In genomic region chr10:78352666-78353030, GRCm38 (mm10) we compare ENCODE assay signal across 7 mouse cellular contexts. TPM values are rescaled to one million over a fixed set of nuclear protein-coding genes. Genes with fewer than 3 reads are reported as not detected.
A peak's percentile ranks its signal among the peaks of the same experiment; 100 is the strongest.
DNase-seq lines count a peak whose midpoint lies in the region; ATAC-seq and TF ChIP-seq lines count a peak whose summit lies in the region.

No protein-coding gene starts in this region.

- H3K4me1 ChIP-seq in lung, embryonic 16.5 days (replicated peaks; ENCODE audit: control insufficient read depth, insufficient read depth, low read length) = peaks cover 22% of the 10 kb centered on the region
- peaks cover 10% of the 10 kb centered on the region for H3K4me1 ChIP-seq in forebrain, embryonic 11.5 days (replicated peaks; ENCODE audit: control insufficient read depth, insufficient read depth, low read length)
- H3K4me1 ChIP-seq in limb, embryonic 12.5 days (replicated peaks) = peaks cover 27% of the 10 kb centered on the region
- H3K4me1 ChIP-seq in small intestine, adult 2 months (ENCODE audit: control insufficient read depth, insufficient read depth, insufficient read length, low read length) = peaks cover 21% of the 10 kb centered on the region; the same call in 1 of the 2 replicates

- no peaks in the 10 kb centered on the region for H3K27me3 ChIP-seq in lung, embryonic 16.5 days (ENCODE audit: control insufficient read depth, insufficient read depth, low read depth, low read length)
- no peaks in the 10 kb centered on the region for H3K27me3 ChIP-seq in forebrain, embryonic 11.5 days (ENCODE audit: control insufficient read depth, insufficient read depth, low read length)
- H3K27me3 ChIP-seq in limb, embryonic 12.5 days = 0 out of 2 replicates have a peak, but pooled peaks cover 2% of the 10 kb centered on the region
- no peaks in the 10 kb centered on the region for H3K27me3 ChIP-seq in small intestine, adult 2 months (ENCODE audit: control insufficient read depth, insufficient read depth, low read length)

- TF ChIP-seq POLR2A in small intestine, adult 2 months (IDR thresholded peaks at IDR 0.05; ENCODE audit: low read depth, low read length) = no peak

- H3K36me3 ChIP-seq in lung, embryonic 16.5 days (ENCODE audit: control insufficient read depth, insufficient read depth, low read length) = no peaks in the 10 kb centered on the region
- H3K36me3 ChIP-seq in forebrain, embryonic 11.5 days (ENCODE audit: control insufficient read depth, insufficient read depth, low read length) = no peaks in the 10 kb centered on the region
- H3K36me3 ChIP-seq in limb, embryonic 12.5 days = peaks cover 5% of the 10 kb centered on the region; the same call in 1 of the 2 replicates
- 0 out of 2 replicates have a peak, but pooled peaks cover 3% of the 10 kb centered on the region for H3K36me3 ChIP-seq in small intestine, adult 2 months (ENCODE audit: control insufficient read depth, insufficient read depth, low read length)

- H3K27ac ChIP-seq in lung, embryonic 16.5 days (ENCODE audit: low read length) = peak overlapping the region; percentile 29
- 0 out of 2 replicates have a peak overlapping the region, but pooled peaks have one; percentile 15 for H3K27ac ChIP-seq in forebrain, embryonic 11.5 days (ENCODE audit: low read depth, low read length)
- H3K27ac ChIP-seq in limb, embryonic 12.5 days = peak overlapping the region; percentile 69
- no peak overlapping the region for H3K27ac ChIP-seq in small intestine, adult 2 months (ENCODE audit: insufficient read depth, low read depth, low read length)

- no peaks in the 10 kb centered on the region for H3K9me3 ChIP-seq in lung, embryonic 16.5 days (ENCODE audit: control insufficient read depth, low read length)
- H3K9me3 ChIP-seq in forebrain, embryonic 11.5 days (ENCODE audit: control insufficient read depth, low read length) = no peaks in the 10 kb centered on the region
- H3K9me3 ChIP-seq in limb, embryonic 12.5 days = no peaks in the 10 kb centered on the region; the same call in 1 of the 2 replicates

- WGBS in lung, embryonic 16.5 days = 23% methylated on average over 8 of the region's 8 CpGs
- WGBS in forebrain, embryonic 11.5 days = 18% methylated on average over 8 of the region's 8 CpGs
- WGBS in limb, embryonic 12.5 days = 13% methylated on average over 8 of the region's 8 CpGs
- 51% methylated on average over 8 of the region's 8 CpGs for WGBS in small intestine, adult 2 months

- peak overlapping the region; percentile 97 for H3K9ac ChIP-seq in lung, embryonic 16.5 days (ENCODE audit: low read length)
- peak overlapping the region; percentile 96 for H3K9ac ChIP-seq in forebrain, embryonic 11.5 days (ENCODE audit: low read length)
- H3K9ac ChIP-seq in limb, embryonic 12.5 days (replicated peaks) = peak overlapping the region; percentile 94

- TF ChIP-seq CTCF in small intestine, adult 2 months (IDR thresholded peaks at IDR 0.05; ENCODE audit: extremely low read depth, insufficient read length, insufficient replicate concordance, low read depth, low read length) = no peak

- no peak for DNase-seq in lung, adult 18-20 months
- no peak for DNase-seq in forebrain, embryonic 11.5 days (ENCODE audit: low spot score)
- DNase-seq in layer of hippocampus, adult 9-11 months = no peak
- no peak for DNase-seq in spleen, adult 12 weeks (ENCODE audit: low spot score)

- peak overlapping the region; percentile 59 for H3K4me2 ChIP-seq in lung, embryonic 16.5 days (ENCODE audit: low read depth, low read length)
- H3K4me2 ChIP-seq in forebrain, embryonic 11.5 days (ENCODE audit: low read depth, low read length, severe bottlenecking) = peak overlapping the region; percentile 88
- H3K4me2 ChIP-seq in limb, embryonic 12.5 days = peak overlapping the region; percentile 88

- peak overlapping the region; percentile 79 for H3K4me3 ChIP-seq in lung, embryonic 16.5 days (ENCODE audit: low read length)
- peak overlapping the region; percentile 92 for H3K4me3 ChIP-seq in forebrain, embryonic 11.5 days (ENCODE audit: low read depth, low read length)
- H3K4me3 ChIP-seq in limb, embryonic 12.5 days (replicated peaks) = peak overlapping the region; percentile 83
- H3K4me3 ChIP-seq in small intestine, adult 2 months (ENCODE audit: low read depth, low read length) = peak overlapping the region; percentile 94

- ATAC-seq in lung, embryonic 16.5 days (ENCODE audit: low read depth) = no peak
- ATAC-seq in forebrain, embryonic 11.5 days (replicated peaks; ENCODE audit: low FRiP score) = peak; percentile 16; the same call in 1 of the 2 replicates
- ATAC-seq in limb, embryonic 12.5 days (ENCODE audit: insufficient number of reproducible peaks, insufficient read depth, low FRiP score, low TSS enrichment, low read depth) = no peak

RNA-seq across cellular contexts. Expression of gene Agpat3, which starts 0.4 kb away (rescaled TPM):
- 28.2 and 33.9 TPM in 2 replicates for polyA plus RNA-seq in lung, embryonic 16.5 days (2015; fragmentation: Nextera tagmentation; extraction: Ambion mirVana)
- 52.3 and 57.9 TPM in 2 replicates for polyA plus RNA-seq in forebrain, embryonic 11.5 days (2014; fragmentation: Nextera tagmentation; extraction: Ambion mirVana)
- polyA plus RNA-seq in limb, embryonic 12.5 days (2016; fragmentation: Nextera tagmentation; extraction: Ambion mirVana) = 48.7 and 52.7 TPM in 2 replicates
- polyA plus RNA-seq in small intestine, adult 2 months (2012; rRNA removed) = 116 and 178 TPM in 2 replicates
